Mouse (Mus musculus): ENCODE results near the gene Arid5b. TPM values are rescaled to one million over a fixed set of nuclear protein-coding genes. Genes with fewer than 3 reads are reported as not detected.

Arid5b gene
- total RNA-seq, 2 experiments from 2014 or later: 8.3 to 16.9 TPM

GRCm38 (mm10) chr10:68129009-68129408 lies 149.5 kb downstream of the Arid5b start:
- intact Hi-C loops (cut with DNase I): loop anchor here (5.0 kb wide), 1 partner anchor 37 kb away; no protein-coding TSS in a partner anchor

GRCm38 (mm10) chr10:68128441-68128848 lies 150.1 kb downstream of the Arid5b start:
- peak overlapping the region; percentile 87 for H3K27ac ChIP-seq
- no peak for TF ChIP-seq CTCF (IDR thresholded peaks at IDR 0.05)
- H3K4me3 ChIP-seq: peak overlapping the region; percentile 55
- intact Hi-C loops (cut with DNase I): loop anchor here (1.0 to 5.0 kb wide), 2 partner anchors 8 to 36 kb away; no protein-coding TSS in a partner anchor
- peak; percentile 52 for DNase-seq

More at GRCm38 (mm10) chr10:68129009-68129408, 149.5 kb downstream of the Arid5b start:
- peak overlapping the region; percentile 55 for H3K4me3 ChIP-seq
- H3K27ac ChIP-seq: peak overlapping the region; percentile 87
- TF ChIP-seq CTCF (IDR thresholded peaks at IDR 0.05): no peak
- no peak for DNase-seq

- no peak for TF ChIP-seq CTCF (IDR thresholded peaks at IDR 0.05)
- peak overlapping the region; percentile 55 for H3K4me3 ChIP-seq
- H3K27ac ChIP-seq: peak overlapping the region; percentile 87
- DNase-seq: no peak
- intact Hi-C loops (cut with DNase I): loop anchor here (1.0 to 5.0 kb wide), 2 partner anchors 9 to 35 kb away; no protein-coding TSS in a partner anchor
Measured at GRCm38 (mm10) chr10:68127604-68128256, 150.8 kb downstream of the Arid5b start.

GRCm38 (mm10) chr10:68127104-68127503 lies 151.4 kb downstream of the Arid5b start:
- DNase-seq: no peak
- TF ChIP-seq CTCF (IDR thresholded peaks at IDR 0.05): no peak

GRCm38 (mm10) chr10:68126551-68126950 lies 152.0 kb downstream of the Arid5b start:
- TF ChIP-seq CTCF (IDR thresholded peaks at IDR 0.05): no peak
- intact Hi-C loops (cut with DNase I): loop anchor here (5.0 kb wide), 1 partner anchor 34 kb away; no protein-coding TSS in a partner anchor
- DNase-seq: no peak
- H3K27ac ChIP-seq: peak overlapping the region; percentile 87
- H3K4me3 ChIP-seq: no peak overlapping the region; the same call in 1 of the 2 replicates

More at GRCm38 (mm10) chr10:68127104-68127503, 151.4 kb downstream of the Arid5b start:
- Histone ChIP-seq H3K27ac (peak overlapping the region; percentile 87), H3K4me3 (no peak overlapping the region)
- intact Hi-C loops (cut with DNase I): loop anchor here (5.0 kb wide), 1 partner anchor 35 kb away; no protein-coding TSS in a partner anchor

GRCm38 (mm10) chr10:68125919-68126550 lies 152.5 kb downstream of the Arid5b start:
- intact Hi-C loops (cut with DNase I): loop anchor here (5.0 kb wide), 1 partner anchor 34 kb away; no protein-coding TSS in a partner anchor
- Histone ChIP-seq H3K4me3 (peak overlapping the region; percentile 30), H3K27ac (peak overlapping the region; percentile 87)
- no peak for TF ChIP-seq CTCF (IDR thresholded peaks at IDR 0.05)
- no peak for DNase-seq

GRCm38 (mm10) chr10:68124985-68125384 lies 153.6 kb downstream of the Arid5b start:
- peak overlapping the region; percentile 87 for H3K27ac ChIP-seq
- H3K4me3 ChIP-seq: no peak overlapping the region
- no peak for TF ChIP-seq CTCF (IDR thresholded peaks at IDR 0.05)
- intact Hi-C loops (cut with DNase I): loop anchor here (5.0 kb wide), 1 partner anchor 33 kb away; no protein-coding TSS in a partner anchor
- DNase-seq: no peak

- H3K4me3 ChIP-seq: no peak overlapping the region
- no peak for DNase-seq
- no peak for TF ChIP-seq CTCF (IDR thresholded peaks at IDR 0.05)
- intact Hi-C loops (cut with DNase I): no loop called here
- H3K27ac ChIP-seq: peak overlapping the region; percentile 2; the same call in 1 of the 2 replicates
Measured at GRCm38 (mm10) chr10:68123446-68123845, 155.1 kb downstream of the Arid5b start.

GRCm38 (mm10) chr10:68121960-68122359 lies 156.6 kb downstream of the Arid5b start:
- Histone ChIP-seq H3K4me3 (no peak overlapping the region), H3K27ac (peak overlapping the region; percentile 72)
- peak; percentile 79 for DNase-seq
- intact Hi-C loops (cut with DNase I): no loop called here
- TF ChIP-seq CTCF (IDR thresholded peaks at IDR 0.05): no peak

- intact Hi-C loops (cut with DNase I): no loop called here
- no peak for TF ChIP-seq CTCF (IDR thresholded peaks at IDR 0.05)
- no peak for DNase-seq
- Histone ChIP-seq H3K4me3 (no peak overlapping the region), H3K27ac (peak overlapping the region; percentile 72)
Measured at GRCm38 (mm10) chr10:68121251-68121650, 157.3 kb downstream of the Arid5b start.

- H3K27ac ChIP-seq: peak overlapping the region; percentile 72
- no peak for TF ChIP-seq CTCF (IDR thresholded peaks at IDR 0.05)
- H3K4me3 ChIP-seq: no peak overlapping the region
- intact Hi-C loops (cut with DNase I): no loop called here
- DNase-seq: no peak
Measured at GRCm38 (mm10) chr10:68120011-68120410, 158.5 kb downstream of the Arid5b start.

GRCm38 (mm10) chr10:68119285-68119684 lies 159.3 kb downstream of the Arid5b start:
- intact Hi-C loops (cut with DNase I): no loop called here
- no peak for TF ChIP-seq CTCF (IDR thresholded peaks at IDR 0.05)
- no peak for DNase-seq
- H3K27ac ChIP-seq: peak overlapping the region; percentile 72; the same call in 1 of the 2 replicates
- no peak overlapping the region for H3K4me3 ChIP-seq

- no peak for TF ChIP-seq CTCF (IDR thresholded peaks at IDR 0.05)
- H3K27ac ChIP-seq: no peak overlapping the region
- DNase-seq: no peak
- no peak overlapping the region for H3K4me3 ChIP-seq
- intact Hi-C loops (cut with DNase I): no loop called here
Measured at GRCm38 (mm10) chr10:68114955-68115354, 163.6 kb downstream of the Arid5b start.

Measured in gastrocnemius, adult 2 months (tissue).